Mouse (Mus musculus) C2C12 (cell line): ENCODE data around the gene Atp2a2. TPM values are rescaled to one million over a fixed set of nuclear protein-coding genes. Genes with fewer than 3 reads are reported as not detected.

Experiments used
- H3K27me3 ChIP-seq: one replicate; pipeline ENCODE4 v1.6.1; 2011; ENCODE audit not compliant: control insufficient read depth, insufficient read depth, insufficient read length
- H3K36me3 ChIP-seq: one replicate; pipeline ENCODE4 v1.6.1; 2011; ENCODE audit not compliant: control insufficient read depth, insufficient read depth
- H3K4me3 ChIP-seq: one replicate; pipeline ENCODE4 v1.5.1; 2011; ENCODE audit warnings: mild to moderate bottlenecking, control low read depth; ENCODE audit not compliant: poor library complexity, insufficient read depth, severe bottlenecking
- H3K79me2 ChIP-seq: one replicate; pipeline ENCODE4 v1.6.1; 2011; ENCODE audit not compliant: control insufficient read depth, insufficient read depth
- H3K79me3 ChIP-seq: one replicate; pipeline ENCODE4 v1.6.1; 2011; ENCODE audit warnings: low read depth, control low read depth
- H3ac ChIP-seq: one replicate; pipeline ENCODE3; 2011; ENCODE audit warnings: low read depth; ENCODE audit not compliant: control insufficient read depth, insufficient read length
- CEBPB ChIP-seq: IDR thresholded peaks from one replicate; pipeline ENCODE4 v1.6.1; 2011; ENCODE audit warnings: low read depth, mild to moderate bottlenecking, control low read depth, moderate library complexity
- CTCF ChIP-seq: IDR thresholded peaks from one replicate; pipeline ENCODE4 v1.5.1; 2011; ENCODE audit not compliant: control insufficient read depth, insufficient read depth, insufficient read length
- FOSL1 ChIP-seq: IDR thresholded peaks from one replicate; pipeline ENCODE4 v1.8.0; 2011; ENCODE audit warnings: mild to moderate bottlenecking, low read length; ENCODE audit not compliant: poor library complexity, insufficient read depth, severe bottlenecking
- MAX ChIP-seq: IDR thresholded peaks from one replicate; pipeline ENCODE4 v1.6.1; 2011; ENCODE audit warnings: mild to moderate bottlenecking, control low read depth
- MYOD1 ChIP-seq: IDR thresholded peaks from one replicate; pipeline ENCODE4 v1.6.1; 2011; ENCODE audit warnings: low read depth; ENCODE audit not compliant: control insufficient read depth, insufficient read length
- MYOG ChIP-seq: IDR thresholded peaks from one replicate; pipeline ENCODE4 v1.6.1; 2011; ENCODE audit not compliant: control insufficient read depth, insufficient read length; ENCODE audit errors: extremely low read depth
- USF1 ChIP-seq: IDR thresholded peaks from one replicate; pipeline ENCODE4 v1.6.1; 2011; ENCODE audit warnings: low read depth, mild to moderate bottlenecking, control low read depth, moderate library complexity
- polyA plus RNA-seq: library from polyadenylated mRNA; unstranded; fragments of >200 nt; fragmentation: generic; extraction: Trizol; gene quantifications from one replicate; pipeline ENCODE4 v1.2.1, GENCODE M21; 2012; ENCODE audit warnings: missing spikeins

Atp2a2 gene
- polyA plus RNA-seq, 1 experiment = 101 TPM

DNA sequence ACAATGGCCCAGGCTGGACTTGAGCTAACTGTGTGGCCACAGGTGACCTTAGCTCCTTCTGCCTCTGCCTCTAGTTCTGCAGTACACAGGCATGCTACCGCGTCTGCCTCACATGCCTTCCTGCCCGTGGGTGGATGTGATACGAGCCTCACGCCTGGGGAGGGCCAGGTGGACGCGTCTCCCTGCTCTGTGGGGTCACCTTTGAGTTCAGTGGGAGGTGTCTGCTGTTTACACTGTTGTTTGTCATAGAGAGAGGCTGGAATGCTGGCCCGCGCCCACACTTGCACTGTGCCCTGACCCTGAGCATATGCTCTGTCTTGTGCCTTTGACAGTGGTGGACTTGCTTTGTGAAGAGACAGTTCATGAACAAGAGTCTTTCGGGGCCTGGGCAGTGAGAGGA, 96.5 kb downstream of the Atp2a2 start:
- Histone ChIP-seq H3K79me3 (no peaks in the 10 kb centered on the region), H3K36me3 (peaks cover 66% of the 10 kb centered on the region), H3ac (no peak overlapping the region), H3K4me3 (no peak overlapping the region), H3K79me2 (no peaks in the 10 kb centered on the region), H3K27me3 (no peaks in the 10 kb centered on the region)
- TF ChIP-seq CTCF (no peak), CEBPB (no peak), MYOD1 (no peak), MAX (no peak), USF1 (no peak), FOSL1 (no peak), MYOG (no peak)

Other genes with a start within 250 kb of the Atp2a2 start
- gene Tctn1, start 237.8 kb downstream of the Atp2a2 start, polyA plus RNA-seq = 2.6 TPM
- 6.3 TPM for gene Pptc7, start 217.9 kb downstream of the Atp2a2 start, polyA plus RNA-seq
- gene Rad9b, start 148.0 kb downstream of the Atp2a2 start, polyA plus RNA-seq = 0.73 TPM
- gene Vps29, start 147.9 kb downstream of the Atp2a2 start, polyA plus RNA-seq = 148 TPM
- gene Gpn3, start 130.3 kb downstream of the Atp2a2 start, polyA plus RNA-seq = 35.9 TPM
- gene Fam216a, start 129.9 kb downstream of the Atp2a2 start, polyA plus RNA-seq = 49.5 TPM
- gene Arpc3, start 110.3 kb downstream of the Atp2a2 start, polyA plus RNA-seq = 185 TPM
- 45.3 TPM for gene Anapc7, start 80.5 kb downstream of the Atp2a2 start, polyA plus RNA-seq
- 3.5 TPM for gene Ift81, start 112.3 kb upstream of the Atp2a2 start, polyA plus RNA-seq
- gene P2rx7, start 141.7 kb upstream of the Atp2a2 start, polyA plus RNA-seq = 1.6 TPM
- 11.0 TPM for gene P2rx4, start 205.3 kb upstream of the Atp2a2 start, polyA plus RNA-seq